Mouse (Mus musculus) lung, postnatal 36 days (tissue): ENCODE data around the gene Cdh3.
"Not testable (repeated sequence)": the region's sequence is repeated elsewhere in the genome, so short reads cannot be mapped to it uniquely, and the experiment has no call there.

Experiments
- DNase-seq: peaks from one replicate; pipeline ENCODE4 v3.0.0; 2022; ENCODE audit warnings: mixed read lengths

The Cdh3 gene

DNA sequence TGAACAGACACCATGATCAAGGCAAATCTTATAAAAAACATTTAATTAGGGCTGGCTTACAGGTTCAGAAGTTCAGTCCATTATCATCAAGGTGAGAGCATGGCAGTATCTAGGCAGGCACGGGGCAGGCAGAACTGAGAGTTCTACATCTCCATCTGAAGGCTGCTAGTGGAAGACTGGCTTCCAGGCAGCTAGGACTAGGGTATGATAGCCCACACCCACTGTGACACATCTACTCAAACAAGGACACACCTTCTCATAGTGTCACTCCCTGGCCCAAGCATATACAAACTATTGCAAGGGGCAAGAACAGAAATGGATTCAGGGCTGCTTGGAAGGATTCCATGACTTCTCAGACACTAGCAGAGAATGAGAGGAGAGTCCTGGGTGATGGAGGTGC, 61.5 kb downstream of the Cdh3 start:
- DNase-seq = not testable (repeated sequence)

DNA sequence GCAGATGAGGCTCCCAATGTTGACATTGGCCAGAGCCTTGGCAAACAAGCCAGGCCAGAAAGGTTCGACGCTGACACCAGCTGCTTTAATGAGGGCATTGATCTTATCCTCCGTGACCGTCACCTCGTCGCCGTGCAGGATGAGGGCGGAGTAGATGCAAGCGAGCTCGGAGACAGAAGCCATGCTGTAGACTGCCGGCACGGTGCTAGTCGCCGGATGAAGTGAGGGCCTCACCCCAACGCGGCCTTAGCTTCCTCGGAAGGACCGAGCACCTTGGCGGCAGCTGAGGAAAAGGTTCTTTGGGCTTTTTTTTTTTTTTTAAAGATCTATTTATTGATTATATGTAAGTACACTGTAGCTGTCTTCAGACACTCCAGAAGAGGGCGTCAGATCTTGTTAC, 62.5 kb downstream of the Cdh3 start, which contains the start of gene Gm10073:
TSS of gene Gm10073 (minus strand) at position 294 of the 400 bp plus-strand sequence.
- DNase-seq = not testable (repeated sequence)

DNA sequence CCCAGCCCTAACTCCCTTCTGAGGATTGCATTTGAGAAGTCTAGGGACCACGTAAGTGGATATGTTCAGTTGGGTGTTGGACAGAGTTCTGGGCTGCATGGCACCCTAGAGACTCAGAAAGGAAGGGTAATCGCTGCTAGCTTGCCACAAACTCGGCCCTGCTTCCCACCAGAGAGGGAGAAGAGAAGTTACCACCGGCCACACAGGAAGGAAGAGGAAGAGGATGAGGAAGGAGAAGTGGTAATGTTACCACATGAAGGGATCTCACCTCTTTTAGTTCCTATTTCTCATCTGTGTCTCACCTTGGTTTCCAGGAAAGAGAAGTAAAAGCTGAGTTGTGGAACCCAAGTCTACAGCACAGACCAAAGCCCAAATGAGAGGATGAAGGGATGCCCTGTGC, 63.6 kb downstream of the Cdh3 start:
- DNase-seq = no peak

DNA sequence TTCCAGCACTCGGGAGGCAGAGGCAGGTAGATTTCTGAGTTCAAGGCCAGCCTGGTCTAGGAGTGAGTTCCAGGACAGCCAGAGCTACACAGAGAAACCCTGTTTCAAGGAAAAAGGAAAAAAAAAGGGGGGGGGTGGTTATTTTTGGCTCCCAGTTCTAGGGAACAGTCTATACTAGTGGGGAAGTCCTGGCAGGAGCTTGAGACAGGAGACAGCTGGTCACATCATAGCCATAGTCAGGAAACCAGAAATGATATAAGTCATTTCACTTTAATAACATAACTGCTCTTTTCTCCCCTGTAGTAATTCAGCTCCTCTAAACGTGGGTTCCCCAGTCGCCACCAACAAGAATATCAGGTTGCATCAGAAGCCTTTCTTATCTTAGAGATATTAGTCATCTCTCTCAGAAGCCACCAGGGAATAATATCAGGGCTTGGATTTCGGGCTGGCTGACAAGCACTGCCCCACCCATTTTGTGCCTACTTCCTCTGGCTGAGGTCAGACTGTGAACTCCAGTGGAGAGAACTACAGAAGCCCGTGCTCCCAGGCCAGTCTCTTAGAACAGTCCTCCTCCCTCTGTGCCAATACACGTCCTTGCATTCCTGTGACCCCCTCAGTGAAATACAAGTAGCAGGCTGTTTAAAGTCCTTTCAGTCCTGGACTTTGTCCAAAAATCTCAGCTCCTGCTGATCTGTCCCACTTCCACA, 66.3 kb downstream of the Cdh3 start:
- peak; percentile 62 for DNase-seq

DNA sequence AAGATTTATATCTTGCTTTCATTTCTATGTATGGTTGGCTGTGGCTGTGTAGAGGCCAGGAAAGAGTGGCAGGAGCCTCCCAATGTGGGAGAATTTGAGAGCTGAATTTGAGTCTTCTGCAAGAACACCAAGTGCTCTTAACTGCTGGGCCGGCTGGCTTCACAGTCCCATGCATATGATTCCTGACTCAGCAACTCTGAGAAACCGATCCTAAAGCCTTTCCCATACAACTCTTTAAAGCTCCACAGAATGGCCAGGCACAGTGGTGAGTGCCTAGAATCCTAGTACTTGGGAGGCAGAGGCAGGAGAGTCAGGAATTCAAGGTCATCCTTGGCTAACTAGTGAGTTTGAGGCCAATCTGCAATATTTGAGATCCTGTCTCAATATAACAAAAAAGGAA, 68.8 kb downstream of the Cdh3 start:
- DNase-seq = no peak

DNA sequence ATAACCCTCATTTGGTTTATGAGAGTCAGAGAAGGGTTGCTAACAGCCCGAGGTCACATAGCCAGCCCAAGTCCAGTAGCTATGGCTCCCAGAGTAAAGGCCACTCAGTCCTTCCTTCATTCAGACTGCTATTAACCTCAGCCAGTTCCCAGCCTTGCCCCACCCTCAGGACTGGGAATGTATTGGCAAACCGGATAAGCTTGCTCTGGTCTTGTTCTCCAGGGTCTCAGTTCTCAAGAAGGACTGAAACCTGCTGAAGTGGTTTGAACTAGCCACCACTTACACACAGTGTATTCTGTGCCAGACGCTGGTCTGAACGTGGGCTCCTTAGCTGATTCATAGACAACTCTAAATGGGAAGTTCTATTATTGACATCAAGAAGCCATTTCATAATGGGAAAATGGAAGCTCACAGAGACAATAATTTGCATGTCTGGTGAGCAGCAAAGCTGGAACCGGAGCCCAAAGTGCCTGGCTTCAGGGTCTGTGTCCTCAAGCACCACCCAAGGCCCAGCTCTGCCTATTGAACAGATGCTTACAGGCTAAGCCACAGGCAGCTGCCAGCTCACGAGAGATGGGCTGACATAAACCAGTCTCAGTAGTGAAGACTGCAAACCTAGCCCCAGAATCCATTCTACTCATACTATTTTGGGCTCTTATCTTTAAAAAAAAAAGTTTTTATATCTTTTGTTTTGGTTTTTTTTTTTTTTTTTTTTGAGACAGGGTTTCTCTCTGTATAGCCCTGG, 70.8 kb downstream of the Cdh3 start:
- DNase-seq = peak; percentile 73

DNA sequence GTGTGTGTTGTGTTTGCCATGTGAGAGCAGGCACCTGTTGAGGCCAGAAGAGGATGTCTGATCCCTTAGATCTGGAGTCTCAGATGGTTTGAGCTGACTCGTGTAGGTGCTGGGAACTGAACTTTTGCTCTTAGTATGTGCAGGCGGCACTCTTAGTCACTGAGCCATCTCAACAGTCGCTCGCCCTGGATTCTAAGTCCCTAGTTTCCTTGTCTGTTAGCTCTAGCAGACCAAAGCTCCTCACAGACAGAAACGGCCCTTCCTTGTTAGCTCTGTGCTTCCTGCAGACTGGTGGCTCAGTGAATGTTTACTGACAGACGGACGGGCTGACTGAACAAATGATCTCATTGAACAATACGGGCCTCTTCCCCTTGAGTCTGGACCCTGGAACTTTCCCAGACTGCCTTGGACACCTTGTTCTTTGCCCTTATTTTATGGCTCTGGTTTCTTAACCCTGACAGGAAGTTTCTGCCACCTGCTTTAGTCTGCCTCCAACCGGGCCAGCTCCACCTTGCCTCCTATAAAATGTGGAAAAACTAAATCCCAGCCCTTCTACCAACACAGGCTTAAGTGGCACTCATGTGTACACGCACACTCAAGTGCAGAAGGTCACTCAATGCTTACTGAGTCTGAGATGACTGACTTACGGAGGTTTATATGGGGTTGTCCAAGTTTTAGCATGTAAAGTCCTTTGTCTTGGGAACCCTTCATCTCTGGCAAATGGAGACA, 74.4 kb downstream of the Cdh3 start:
- DNase-seq = peak; percentile 25

DNA sequence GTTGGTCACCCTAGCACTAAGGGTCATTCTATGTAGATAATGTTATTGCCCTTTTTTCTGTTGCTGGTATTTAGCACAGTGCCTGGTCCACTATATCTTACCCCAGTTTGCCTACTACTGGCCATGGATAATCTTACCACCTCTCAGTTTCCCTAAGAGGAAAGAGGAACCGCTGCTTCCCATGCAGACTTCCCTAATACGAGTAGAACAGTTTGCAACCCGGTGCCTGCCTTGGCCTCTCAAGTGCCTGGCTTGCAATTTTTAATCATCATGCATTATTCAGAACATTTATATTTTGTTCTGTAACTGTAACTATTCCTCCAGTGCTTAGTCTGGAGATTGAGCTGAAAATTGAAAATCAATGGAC, 75.0 kb downstream of the Cdh3 start:
- no peak for DNase-seq

DNA sequence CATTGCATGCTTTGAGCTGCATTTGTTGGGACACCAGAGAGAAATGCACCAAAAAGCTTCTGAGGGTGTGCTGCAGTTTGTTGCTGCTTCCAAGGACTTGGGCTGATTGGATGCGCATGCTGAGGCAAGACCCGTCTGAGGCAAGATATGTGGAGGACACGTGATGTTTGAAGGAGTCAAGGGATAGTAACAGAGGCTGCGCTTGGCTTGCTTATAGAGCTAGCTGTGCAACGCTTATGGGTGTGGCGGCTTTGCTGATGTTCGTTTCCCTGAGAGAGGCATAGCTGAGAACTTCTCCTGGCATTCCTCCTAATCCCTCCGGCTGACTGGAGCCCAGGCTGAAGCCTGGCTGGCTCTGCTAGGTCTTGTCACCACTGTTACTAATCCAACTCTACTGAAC, 76.2 kb downstream of the Cdh3 start:
- DNase-seq = no peak

DNA sequence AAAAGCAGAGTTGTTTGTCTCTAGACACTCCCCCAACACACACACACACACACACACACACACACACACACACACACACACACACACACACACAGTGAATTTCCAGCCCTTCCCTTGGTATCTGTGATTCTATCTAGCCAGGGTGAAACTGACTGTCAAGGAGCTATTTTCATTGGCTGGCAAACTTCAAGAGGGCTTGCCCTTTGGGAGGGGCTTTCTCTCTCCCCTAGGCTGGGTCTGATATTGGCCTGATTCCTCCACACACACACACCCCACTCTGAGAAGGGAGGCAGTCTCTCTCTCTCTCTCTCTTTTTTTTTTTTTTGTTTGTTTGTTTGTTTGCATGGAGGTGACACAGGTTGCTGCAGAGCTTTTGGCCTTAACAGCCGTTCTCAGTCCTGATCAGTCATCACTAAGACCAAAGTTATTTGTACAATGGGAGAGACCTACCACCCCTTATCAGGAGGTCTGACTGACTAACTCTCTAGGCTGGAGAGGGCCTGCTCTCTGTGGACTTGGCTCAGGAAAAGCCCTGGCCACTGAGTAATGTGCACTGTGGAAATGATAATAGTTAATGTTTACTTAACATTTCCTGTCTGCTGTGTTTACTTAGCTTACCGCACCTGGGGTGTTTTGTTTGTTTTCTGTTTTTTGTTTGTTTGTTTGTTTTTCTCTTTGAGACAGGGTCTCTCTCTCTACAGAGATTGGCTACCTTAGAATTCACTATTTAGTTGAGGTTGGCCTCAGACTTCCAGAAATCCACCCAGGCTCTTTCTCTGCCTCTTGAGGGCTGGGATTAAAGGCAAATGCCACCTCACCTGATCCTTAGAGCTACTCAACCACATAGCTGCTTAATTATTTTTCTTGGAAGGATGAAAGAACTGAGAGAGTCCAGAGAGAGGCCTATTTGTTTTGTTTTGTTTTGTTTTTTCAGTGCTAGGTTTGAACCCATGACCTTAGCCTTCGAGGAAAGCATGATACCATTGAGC, 78.0 kb downstream of the Cdh3 start:
- no peak for DNase-seq

DNA sequence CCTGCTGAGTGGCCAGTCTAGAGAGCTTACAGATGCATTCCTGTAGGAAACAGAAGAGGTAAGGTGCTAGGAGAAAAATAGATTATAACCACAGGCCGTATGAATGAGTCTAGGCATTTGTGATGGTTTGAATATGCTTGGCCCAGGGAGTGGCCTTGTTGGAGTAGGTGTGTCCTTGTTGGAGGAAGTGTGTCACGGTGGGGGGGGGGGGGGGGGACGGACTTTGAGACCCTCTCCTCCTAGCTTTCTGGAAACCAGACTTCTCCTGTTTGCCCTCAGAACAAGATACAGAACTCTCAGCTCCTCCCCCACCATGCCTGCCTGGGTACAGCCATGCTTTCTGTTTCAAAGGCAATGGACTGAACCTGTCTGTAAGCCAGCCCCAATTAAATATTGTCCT, 81.8 kb downstream of the Cdh3 start:
- DNase-seq = no peak

DNA sequence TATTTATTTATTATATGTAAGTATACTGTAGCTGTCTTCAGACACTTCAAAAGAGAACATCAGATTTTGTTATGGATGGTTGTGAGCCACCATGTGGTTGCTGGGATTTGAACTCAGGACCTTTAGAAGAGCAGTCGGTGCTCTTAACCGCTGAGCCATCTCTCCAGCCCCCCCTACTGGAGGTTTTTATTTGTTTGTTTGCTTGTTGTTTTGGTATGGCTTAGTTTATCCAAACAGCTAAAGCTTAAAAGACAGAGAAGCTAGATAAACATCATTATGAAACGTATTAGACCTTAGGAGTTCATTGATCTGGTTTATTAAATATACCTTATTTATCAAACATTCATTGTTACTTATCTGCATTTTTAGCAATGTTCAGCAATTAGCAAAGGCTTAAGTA, 84.9 kb downstream of the Cdh3 start:
- not testable (repeated sequence) for DNase-seq

DNA sequence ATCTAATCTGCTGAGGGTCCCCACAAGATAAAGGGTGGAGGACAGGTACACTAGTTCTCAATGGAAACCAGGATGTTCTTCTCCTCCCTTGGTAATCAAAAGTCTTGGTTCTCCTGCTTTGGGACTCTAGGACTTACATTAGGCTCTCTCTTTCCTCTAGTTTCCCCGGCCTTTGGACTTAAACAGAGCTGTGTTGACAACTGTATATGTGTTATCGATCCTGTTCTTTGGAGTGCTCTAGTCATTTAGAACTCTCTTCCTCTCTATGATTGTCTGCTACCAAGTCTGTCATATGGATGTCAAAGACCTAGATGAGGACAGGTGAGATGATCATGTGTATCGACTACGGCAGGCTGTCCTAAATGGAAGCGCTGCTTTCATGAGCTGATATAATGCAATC, 86.4 kb downstream of the Cdh3 start:
- DNase-seq = no peak

DNA sequence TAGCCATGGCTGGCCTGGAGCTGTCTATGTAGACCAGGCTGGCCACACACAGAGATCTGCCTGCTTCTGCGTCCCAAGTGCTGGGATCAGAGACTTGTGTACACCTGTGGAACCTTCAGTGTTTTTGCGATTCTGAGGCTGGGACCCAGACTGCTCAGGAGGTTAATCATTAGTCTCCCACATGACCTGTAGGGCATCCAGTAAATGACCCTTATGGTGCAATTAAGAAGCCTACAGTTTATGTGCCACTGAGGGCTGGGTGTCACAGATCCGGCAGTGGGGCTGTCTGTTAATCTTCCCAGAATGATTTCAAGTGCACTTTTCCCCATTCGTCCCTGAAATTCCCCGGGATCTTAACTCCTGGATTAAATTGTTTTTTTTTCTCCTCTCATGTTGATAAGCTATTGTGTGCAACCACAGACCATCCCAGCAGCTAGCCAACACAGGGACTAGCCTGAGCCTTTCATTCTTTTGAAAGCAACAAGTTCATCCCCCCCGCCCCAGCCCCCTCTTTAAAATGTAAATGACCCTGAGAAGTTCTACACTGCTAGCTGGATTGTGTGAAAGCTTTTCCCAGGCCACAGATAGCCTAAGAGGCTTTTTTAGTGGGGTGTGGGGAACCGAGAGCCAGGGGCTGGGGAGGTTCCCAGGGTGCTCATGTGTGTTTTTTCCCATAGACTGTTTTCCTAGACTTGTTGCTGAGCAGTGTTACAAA, 88.7 kb downstream of the Cdh3 start:
- DNase-seq = no peak

DNA sequence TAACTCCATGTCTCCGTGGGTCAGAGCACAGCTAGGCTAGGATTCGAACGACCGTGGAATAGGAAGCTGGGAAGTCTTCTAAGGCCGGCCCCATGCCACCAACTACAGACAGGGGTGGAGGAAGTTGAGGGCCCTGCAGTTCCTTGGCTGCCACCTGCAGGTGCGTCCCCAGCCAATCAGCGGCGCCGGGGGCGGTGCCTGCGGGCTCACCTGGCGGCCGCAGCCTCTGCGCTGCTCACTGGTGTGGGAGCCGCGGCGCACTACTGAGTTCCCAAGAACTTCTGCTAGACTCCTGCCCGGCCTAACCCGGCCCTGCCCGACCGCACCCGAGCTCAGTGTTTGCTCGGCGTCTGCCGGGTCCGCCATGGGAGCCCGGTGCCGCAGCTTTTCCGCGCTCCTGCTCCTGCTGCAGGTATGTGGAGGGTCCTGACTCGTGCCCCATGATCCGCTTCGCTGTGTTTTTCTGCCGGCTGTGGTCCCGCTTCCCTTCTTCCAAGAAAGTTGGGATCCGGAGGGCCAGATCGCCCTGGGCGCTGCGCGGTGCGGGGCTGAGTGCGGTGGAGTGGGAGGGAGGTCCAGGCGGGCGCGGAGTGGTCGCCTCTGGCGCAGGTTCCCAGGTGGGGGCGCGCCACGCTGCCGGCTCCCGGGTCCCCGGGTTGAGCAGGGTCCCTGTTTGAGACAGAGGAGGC, 92.6 kb downstream of the Cdh3 start, which contains the start of gene Cdh1:
TSS of gene Cdh1 (plus strand) at position 221 of the 689 bp plus-strand sequence.
- peak; percentile 89 for DNase-seq

DNA sequence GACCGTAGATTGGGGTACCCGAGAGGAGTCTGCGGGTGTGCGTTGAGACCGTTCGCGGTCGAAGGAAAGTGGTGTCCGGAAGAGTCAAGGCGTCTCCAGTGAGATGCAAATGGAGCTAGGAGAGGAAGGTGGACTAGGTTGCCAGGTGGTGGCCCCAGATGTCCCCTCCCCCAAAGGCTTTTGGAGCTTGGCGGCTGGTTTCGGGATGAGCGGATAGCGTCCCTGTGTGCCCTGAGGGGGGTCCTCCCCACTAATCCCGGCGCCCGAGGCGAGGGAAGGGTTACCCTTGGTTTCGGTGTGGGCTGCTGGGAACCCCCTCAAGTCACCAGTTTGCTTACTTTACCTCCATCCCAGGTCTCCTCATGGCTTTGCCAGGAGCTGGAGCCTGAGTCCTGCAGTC, 93.2 kb downstream of the Cdh3 start:
- no peak for DNase-seq

DNA sequence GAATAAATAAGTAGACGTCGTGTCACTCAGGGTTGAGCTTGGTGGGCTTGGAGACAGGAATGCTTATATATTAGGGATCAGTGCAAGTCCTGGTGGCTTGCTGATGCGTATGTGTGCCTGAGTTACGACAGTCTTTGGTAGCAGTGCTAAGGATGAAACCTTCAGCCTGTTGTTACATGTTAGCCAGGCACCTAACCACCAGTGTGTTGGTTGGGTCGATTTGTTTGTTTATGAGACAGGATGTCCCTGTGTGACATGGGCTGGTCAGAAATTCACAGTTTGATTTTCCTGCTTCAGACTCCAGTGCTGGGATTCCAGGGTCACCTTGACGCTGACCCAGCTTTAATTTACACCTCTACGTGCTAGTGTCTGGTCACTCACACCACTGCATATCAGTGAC, 95.0 kb downstream of the Cdh3 start:
- DNase-seq = no peak

DNA sequence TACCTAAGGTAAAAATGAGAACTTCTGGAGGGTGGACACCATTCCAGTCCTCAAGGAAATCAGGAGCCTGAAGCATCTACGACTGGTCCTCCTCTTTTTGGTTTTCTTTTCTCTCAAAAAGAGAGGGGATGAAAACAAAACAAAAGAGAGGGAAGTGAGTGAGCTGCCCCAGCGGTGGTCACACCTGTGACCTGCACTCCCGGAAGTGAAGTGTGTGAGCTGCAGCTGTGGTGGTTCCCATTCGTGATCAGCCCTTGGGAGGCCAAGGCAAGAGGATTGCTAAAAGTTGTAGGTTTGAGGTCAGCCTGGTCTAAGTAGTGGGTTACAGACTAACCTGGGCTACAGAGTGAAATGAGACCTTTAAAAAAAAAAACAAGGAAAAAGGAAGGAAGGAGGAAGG, 95.4 kb downstream of the Cdh3 start:
- DNase-seq = no peak

DNA sequence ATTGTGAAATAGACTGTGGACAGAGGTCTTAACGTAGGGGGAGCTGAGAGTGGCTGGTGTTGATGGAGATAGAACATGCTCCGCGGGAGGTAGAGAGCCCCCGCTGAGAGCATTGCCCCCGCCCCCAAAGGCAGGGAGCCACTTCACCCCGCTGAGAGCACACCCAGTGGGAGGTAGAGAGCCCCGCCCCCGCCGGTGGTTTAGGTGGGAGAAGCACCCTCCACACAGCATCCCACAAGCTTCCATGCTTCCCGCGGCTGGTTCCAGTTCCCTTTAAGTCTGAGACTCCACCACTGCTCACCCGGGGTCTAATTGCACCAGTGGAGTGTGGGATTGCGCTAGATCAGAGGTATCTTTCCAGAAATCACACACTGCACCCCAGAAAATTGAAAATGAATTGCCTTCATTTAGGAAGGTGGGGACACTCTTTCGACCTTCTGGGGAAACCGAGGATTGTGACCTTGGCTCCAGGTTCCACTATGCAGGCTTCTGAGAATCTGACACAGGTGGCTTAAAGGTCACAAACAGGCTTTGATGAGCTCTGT, 96.0 kb downstream of the Cdh3 start:
- no peak for DNase-seq
